Mouse (Mus musculus) thymus, postnatal 14 days (tissue): ENCODE results near the gene Gm3336.
A peak's percentile ranks its signal among the peaks of the same experiment; 100 is the strongest.

ENCODE experiments used
- DNase-seq: peaks from one replicate; pipeline ENCODE4 v3.0.0; 2021

Gm3336 gene

DNA sequence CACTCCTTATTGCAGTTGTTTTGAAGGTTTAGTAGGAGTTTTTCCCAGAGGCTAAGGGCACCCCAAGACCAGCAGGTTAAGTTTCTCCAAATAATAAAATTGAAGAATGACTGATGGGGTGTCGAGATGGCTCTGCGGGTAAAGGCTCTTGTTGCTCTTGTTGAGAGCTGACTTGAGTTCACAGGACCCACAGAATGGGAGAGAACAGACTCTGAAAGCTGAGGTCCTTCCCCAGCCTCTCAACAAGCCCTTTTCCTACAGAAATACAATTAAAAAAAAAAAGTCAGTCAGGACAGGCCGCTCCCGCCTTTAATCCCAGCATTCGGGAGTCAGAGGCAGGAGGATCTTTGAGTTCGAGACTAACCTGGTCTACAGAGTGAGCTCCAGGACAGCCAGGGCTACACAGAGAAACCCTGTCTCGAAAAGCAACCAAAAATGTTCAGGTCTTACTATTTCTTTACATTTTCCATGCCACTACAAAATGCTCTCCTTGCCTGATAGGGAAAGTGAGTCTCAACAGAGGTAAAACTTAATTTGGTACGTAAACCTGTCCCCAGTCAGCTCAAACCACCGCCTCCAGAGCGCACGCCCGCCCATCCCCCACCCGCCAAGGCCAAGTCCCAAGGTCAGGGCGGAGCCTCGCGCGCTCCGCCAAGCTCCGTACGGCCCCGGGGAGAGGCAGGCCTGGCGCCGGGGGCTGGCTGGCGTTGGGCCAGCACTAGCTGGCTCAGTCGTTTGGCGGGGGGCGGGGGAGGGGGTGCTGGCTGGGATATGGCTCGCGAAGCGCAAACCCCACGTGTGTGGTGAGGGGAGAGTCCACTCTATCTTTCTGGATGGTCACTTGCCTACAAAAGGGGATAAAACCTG lies 22.1 kb upstream of the Gm3336 start:
- peak; percentile 89 for DNase-seq

DNA sequence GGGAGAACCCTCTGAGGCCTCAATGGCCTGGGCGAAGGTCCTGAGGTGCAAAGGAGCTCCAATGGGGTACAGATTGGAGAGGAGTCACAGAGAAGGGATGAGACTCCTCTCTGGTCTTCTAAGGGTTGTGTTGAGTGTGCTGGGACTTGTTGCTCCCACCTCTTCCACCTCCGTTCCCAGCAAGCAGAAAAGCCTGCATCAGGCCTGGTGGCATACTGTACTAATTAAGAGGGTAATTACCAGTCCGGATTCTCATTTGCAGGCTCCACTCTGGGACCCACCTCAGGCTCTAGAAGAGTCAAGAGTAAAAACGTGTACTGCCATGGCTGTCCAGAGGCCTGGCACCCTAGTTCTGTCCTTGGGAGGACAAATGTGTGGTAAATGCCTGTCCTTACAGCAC lies 21.4 kb upstream of the Gm3336 start:
- DNase-seq, result no peak

DNA sequence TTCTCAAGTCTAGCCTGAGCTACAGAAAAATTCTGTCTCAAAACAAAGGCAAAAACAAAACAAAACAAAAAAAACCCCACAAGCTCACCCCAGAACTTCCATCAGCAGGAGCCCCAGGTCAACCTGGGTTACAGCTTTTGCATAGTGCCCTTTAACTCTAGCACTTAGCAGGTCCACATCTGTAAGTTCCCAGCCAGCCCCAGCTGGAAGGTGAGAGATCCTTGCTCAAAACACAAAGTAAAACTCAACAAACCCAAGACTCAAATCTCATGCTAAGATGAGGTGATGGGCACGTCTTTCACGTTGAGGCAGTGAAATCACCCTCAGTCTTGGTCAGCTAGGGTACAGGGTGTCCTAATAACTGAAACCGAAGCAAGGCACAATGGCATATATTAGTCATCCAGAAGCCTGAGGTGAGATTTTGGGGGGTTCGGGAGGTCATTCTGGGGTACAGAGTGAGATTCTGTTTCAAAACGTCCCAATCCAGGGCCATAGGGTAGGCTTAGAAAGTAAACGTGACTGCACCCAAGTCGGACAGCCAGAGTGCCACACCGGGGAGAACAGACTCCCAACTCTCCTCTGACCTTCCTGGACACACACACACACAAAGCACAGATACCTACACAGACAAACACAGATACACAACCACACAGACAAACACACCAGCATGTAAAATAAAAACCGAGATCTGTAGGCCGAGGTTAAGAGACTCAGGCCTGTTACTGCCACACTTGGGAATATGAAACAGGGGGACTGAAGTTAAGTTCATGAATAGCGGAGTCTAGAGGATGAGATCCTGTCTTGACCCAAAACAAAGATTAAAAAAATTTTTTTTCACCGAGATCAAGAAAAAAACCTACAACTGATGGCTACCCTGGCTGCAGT lies 20.7 kb upstream of the Gm3336 start:
- DNase-seq, result peak; percentile 33

DNA sequence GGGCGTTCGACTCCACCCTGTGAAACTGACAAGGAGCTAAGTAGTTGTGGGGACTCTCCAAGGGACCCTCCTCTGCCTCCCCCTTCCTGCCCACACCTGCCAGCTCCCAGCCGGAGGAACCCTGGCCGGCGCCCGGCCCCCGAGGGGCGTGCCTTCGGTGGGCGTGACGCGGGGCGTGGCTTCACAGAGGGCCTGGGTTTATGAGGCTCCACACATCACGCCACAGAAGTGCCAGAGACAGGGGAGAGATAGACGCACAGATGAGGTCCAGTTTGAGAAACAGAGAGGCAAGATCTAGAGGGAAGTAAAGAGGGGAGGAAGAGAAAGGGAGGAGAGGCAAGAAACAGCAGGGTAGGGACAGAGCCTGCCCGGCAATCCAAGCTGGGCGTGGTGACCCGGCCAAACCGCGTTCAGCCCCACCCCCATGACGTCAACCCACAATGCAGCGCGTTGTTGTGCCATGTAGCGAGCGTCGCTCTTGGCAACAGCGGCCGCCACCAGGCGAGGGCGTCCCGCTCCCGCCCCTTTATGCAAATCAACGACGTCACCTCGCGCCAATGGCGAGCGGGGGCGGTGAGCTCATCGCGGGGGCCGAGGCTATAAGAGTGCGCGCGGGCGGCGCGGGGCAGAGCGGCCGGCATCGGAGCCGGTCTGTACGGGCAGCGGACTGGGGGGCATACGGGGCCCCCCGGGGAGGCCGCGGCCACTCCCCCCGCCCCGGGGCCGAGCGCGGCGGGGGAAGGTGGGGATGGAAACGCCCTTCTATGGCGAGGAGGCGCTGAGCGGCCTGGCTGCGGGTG lies 19.8 kb upstream of the Gm3336 start, which contains the start of gene Jund:
Gene Jund, plus strand, starts transcription at position 640 of the 800 bp plus-strand sequence.
- DNase-seq, result peak; percentile 100

DNA sequence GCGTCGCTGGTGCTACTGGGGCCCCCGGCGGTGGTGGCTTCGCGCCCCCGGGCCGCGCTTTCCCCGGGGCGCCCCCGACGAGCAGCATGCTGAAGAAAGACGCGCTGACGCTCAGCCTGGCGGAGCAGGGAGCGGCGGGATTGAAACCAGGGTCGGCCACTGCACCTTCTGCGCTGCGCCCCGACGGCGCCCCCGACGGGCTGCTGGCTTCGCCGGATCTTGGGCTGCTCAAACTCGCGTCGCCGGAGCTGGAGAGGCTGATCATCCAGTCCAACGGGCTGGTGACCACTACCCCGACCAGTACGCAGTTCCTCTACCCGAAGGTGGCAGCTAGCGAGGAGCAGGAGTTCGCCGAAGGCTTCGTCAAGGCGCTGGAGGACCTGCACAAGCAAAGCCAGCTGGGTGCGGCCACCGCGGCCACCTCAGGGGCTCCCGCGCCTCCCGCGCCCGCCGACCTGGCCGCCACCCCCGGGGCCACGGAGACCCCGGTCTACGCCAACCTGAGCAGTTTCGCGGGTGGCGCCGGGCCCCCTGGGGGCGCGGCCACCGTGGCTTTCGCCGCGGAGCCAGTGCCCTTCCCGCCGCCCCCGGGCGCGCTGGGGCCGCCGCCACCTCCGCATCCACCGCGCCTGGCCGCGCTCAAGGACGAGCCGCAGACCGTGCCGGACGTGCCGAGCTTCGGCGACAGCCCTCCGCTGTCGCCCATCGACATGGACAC lies 19.1 kb upstream of the Gm3336 start:
- DNase-seq, result no peak

DNA sequence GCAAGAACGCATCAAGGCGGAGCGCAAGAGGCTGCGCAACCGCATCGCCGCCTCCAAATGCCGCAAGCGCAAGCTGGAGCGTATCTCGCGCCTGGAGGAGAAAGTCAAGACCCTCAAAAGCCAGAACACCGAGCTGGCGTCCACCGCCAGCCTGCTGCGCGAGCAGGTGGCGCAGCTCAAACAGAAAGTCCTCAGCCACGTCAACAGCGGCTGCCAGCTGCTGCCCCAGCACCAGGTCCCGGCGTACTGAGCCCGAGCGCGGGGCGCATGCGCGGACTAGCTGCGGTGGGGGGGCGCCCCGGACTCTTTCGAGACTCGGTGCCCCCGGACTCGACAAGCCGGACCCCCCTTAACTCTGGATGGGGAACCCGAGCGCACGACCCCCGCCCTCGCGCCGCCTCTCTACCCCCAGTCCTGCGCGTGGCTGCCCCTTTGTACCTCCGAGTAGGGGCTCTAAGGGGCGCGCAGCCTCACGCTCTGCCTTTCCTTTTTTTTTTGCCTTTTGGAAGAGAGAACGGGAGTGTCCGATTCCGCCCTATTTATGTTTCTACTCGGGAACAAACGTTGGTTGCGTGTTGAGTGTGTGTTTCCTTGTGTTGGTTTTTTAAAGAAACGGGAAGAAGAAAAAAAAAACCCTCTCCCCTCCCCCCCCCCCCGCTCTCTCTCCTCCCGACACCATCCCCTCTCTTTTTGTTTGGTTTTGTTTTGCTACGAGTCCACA lies 18.3 kb upstream of the Gm3336 start:
- peak; percentile 92 for DNase-seq

DNA sequence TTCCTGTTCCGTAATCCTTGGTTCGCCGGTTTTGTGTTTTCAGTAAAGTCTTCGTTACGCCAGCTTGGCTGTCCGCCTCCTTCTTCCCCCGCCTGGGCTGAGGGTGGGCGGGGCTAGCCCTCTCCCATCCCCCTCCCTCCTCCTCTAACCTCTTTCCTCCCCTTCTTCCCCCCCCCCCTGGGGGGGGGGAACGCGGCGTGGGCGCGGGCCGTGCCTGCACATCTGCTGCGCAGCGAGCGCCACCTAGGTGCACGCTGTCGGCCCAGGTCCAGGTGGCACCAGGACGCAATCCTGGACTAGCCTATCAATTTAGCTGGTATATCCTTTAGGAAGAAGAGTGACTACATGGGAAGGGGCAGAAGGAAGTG lies 17.8 kb upstream of the Gm3336 start:
- peak; percentile 97 for DNase-seq

DNA sequence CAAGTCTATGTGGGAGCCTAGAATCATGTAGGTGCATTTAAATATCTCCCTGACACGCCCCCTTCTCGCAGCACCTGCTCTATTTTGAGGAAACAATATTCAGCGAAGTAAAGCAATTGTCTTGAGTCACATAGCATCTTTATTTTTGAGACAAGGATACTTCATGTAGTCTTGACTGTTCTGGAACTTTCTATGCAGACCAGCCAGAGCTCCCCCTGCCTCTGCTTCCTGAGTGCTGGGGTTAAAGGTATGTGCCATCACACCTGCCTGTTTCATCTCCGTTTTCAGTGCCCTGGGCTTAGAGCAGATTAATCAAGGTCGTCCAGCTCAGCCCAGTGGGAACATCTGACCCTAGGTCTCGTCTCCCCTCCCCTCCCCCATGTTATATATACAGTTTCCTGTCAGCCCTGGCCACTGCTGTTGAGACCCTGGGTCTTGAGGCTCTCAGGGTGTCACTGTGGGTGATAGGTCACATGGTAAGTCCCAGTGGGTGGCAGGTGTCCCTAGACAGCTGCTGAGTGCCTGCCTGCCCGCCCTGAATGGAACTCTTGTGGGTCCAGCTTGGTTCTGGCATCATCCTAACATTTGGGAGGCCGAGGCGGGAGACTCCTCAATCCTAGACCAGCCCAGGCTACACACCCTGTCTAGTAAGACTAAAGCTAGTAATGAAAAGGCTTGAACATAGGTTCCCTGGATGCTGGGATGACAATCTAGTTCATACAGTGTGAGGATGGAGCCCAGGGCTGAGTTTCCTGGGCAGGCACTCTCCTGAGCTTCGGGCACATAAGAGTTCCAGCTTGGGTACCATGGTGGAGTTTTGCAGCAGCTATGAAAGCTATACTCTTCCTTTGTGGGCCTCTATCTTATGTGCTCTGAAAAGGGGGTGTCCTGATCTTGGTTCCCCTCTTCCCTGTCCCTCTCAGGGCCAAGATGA lies 17.0 kb upstream of the Gm3336 start:
- peak; percentile 30 for DNase-seq

DNA sequence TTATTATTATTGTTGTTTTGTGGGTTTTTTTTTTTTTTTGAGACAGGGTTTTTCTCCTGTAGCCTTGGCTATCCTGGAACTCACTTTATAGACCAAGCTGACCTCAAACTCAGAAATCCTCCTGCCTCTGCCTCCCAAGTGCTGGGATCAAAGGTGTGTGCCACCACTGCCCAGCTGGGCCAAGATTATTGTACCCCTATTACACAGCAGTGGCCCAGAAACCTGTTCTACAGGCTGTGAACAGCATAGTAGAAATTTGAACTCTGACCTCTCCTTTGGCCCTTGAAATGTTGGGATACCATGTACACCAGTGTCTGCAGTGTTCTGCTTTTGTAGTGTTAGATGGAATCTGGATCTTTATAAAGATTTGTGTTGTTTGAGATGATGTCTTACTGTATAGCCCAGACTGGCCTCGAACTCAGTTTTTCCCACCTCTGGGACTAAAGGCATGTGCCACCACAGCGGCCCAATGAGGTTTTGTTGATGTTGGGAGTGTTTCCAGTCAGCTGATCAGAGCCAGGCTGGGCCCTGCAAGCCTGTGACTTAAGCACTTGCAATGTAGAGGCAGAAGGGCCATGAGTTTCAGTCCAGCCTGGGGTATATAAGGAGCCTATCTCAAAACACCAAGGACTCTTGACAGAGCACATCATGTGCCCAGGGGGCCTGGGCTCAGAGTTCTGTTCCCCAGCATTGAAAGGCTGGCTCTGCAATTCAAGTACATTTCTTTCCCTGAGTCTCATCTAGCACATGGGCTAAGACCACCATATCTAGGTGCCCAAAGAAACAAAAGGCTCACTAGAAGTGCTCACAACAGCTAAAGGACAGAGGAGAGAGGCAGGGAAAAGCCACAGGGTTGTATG lies 16.1 kb upstream of the Gm3336 start:
- no peak for DNase-seq

DNA sequence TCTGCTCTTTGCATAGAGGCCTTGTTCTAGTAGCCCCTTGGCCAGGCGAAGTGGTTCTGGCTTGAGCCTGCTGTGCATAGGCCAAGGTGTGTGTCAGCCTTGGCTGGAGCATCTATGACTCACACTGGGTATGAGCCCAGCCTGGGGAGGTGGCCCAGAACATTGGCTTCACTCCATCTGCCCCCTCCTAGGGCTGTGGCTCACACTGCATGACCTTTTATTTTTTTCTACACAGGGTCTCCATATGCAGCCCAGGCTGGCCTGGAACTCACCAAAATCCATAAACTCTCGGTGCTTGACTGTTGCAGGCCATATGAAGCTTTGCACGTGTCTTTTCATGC lies 15.5 kb upstream of the Gm3336 start:
- no peak for DNase-seq

DNA sequence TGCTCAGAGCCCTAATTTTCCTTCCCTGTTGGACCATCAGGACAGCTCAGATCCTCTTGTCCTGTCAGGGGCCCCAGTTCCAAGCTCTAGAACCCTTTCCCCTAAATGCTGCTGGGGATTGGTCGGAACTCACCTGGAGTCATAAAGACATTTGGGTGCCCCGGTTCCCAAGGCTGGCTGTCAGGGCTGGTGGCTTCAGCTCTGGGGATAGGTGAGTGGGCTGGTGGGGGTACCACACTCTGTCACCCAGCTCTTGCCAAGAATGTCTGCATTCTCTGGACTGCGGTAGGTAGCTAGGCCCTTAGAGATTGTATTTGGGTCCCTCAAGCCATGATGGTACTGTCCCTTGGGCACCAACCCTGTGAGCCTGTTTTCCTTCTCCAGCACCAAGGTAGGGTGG lies 15.1 kb upstream of the Gm3336 start, which contains the start of gene Iqcn:
Gene Iqcn, plus strand, starts transcription at position 171 of the 400 bp plus-strand sequence.
- no peak for DNase-seq

DNA sequence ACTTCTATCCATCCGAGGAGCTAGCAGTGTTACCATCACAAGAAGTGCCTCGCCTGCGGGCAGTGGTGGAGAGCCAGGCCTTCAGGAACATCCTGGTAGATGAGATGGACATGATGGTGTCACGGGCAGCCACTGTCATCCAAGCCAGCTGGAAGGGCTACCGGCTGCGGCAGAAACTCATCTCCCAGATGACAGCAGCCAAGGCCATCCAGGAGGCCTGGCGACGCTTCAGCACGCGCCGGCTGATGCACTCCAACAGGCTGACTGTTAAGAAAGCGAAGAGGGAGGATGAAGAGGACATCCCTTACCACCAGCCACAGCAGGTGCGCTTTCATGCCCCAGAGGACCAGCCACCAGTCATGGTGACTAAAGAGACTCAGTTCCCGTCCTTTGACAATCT lies 10.1 kb upstream of the Gm3336 start:
- DNase-seq, result no peak

DNA sequence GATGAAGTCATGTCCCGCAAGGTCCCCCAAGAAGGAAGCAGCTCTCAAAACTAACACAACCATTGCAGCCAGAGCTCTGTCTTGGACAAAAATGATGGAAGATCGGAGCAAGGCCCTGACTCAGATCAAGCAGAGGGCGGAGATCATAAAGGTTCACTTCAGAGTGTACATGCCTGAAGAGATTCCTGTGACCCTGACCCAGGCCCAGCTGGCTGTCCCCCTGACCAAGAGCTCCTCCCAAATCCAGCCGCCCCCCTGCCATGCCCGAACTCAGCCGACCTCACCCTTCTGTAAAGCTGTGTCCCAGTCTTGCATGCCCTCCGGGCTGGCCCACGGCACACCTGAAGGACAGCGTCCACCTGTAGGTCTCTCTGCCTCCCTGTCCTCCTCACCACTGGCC lies 8.5 kb upstream of the Gm3336 start:
- no peak for DNase-seq

DNA sequence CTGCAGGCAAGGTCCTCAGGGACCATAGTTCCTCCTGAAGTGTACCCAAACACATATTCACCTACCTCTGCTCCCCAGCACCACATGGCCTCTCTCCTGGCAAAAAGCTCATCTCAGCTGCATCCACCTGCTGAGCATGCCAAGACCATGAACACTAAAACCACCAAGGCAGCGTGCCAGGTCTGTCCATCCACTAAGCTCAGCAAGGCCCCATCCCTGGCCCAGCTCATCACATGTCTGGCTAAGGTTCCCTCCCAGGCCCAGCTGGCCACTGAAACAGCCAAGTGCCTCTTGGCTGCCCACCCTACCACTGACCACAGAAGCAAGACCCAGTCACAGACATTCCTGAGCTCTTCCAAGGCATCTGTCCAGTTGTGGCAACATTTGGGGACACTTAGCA lies 8.0 kb upstream of the Gm3336 start:
- DNase-seq, result no peak

DNA sequence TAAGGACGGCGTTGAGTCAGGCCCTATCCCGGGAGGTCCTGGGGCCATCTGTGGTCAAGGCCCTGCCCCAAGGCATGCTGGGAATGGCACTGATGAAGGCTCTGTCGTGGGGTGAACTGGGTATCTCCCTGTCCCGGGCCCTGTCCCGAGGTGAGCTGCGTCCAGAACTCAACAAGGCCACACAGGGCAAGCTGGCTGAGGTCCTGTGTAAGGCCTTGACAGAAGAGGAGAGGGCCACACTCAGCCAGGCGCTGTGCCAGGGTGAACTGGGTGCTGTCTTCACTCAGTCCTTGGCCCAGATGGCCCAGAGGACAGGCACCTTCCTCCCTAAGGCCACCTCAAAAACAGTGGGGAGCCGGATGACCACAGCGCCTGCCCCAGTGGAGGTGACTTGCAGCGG lies 7.3 kb upstream of the Gm3336 start:
- no peak for DNase-seq

DNA sequence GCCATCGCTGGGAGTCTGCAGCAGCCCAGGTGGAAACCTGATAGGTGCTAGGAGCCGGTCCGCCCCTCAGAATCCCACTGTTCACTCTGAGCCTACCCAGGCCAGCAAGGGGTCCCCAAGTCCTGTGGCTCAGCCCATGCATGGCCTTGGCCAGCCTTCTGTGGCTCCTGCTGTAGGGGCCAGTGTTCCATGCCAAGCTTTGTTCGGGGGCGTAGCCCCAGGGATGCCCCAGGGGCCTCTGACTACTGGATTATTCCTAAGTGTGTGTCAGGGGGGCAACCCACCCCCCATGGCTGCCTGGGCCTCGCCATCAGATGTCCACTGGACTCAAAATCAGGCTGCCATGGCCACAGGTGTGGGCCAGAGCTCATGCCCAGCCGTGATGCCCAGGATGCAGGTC lies 4.4 kb upstream of the Gm3336 start:
- no peak for DNase-seq

DNA sequence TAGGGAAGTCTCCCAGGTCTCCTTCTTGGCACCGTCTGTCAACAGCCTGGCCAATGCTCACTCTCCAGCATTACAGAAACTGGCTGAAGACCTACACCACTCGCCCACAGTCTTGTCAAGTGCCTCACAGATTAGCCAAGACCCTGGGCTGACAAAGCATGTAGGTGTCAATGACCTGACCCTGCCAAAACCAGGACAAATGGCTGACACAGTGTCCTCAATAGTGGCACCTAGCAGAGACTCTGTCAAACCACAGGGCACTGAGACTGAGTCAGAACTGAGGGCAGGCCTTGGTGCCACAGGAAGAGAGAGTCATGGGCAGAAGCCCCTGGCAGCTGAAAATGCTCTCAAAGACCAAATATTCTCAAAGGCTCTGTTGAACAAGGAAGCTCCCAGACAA lies 3.3 kb upstream of the Gm3336 start:
- no peak for DNase-seq

DNA sequence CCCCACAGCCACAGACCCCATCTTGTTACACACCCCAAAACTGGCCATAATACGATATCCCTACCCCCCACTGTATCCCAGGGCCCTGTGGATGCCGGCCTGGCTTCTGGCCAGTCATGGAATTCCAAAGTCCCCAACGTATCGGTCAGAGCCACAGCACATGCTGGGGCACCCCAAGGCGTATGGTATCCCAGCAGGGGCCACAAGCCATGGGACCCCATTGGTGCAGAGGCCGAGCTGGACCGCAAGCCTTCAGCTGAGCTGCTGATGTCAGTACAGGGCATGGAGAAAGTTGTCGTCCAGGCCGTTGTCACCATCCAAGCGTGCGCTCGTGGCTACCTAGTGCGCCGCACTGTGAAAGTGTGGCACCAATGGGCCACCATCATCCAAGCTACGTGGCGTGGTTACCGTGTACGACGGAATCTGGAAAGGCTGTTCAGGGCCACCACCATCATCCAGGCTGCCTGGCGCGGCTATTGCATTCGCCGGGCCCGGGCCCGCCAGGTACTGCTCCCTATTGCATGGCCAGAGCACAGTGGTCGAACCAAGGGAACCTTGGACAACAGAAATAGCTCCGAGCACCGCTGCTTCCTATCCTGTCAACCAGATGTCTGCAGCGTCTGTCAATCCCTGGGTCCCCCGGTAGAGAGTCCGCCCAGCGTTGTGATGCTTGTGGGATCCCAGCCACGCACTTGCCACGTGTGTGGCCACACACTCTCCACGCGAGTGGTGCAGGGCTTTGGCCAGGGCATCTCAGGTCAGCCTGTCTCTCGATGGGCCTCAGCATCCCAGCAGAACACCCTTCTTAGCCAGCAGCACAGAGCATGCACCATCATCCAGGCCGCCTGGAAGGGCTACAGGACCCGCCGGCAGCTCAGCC lies 1.6 kb upstream of the Gm3336 start:
- DNase-seq, result no peak
